Mouse (Mus musculus) liver, adult 2 months (tissue): ENCODE measurements around the gene Sult6b1.

Experiments
- CTCF ChIP-seq: fragments of 200-500 bp; IDR thresholded peaks from 2 replicates; pipeline ENCODE4 v1.5.1; 2011; ENCODE audit warnings: low read depth, low read length, control low read depth
- POLR2A ChIP-seq: fragments of 200-500 bp; IDR thresholded peaks from 2 replicates; pipeline ENCODE4 v1.6.1; 2011; ENCODE audit warnings: low read length, control low read depth; ENCODE audit not compliant: insufficient read depth; ENCODE audit errors: extremely low read depth

GRCm38 (mm10) chr17:78883291-78883690 lies 23.5 kb downstream of the Sult6b1 start:
- TF ChIP-seq POLR2A: no peak
- no peak for TF ChIP-seq CTCF
